In the genomic region with DNA sequence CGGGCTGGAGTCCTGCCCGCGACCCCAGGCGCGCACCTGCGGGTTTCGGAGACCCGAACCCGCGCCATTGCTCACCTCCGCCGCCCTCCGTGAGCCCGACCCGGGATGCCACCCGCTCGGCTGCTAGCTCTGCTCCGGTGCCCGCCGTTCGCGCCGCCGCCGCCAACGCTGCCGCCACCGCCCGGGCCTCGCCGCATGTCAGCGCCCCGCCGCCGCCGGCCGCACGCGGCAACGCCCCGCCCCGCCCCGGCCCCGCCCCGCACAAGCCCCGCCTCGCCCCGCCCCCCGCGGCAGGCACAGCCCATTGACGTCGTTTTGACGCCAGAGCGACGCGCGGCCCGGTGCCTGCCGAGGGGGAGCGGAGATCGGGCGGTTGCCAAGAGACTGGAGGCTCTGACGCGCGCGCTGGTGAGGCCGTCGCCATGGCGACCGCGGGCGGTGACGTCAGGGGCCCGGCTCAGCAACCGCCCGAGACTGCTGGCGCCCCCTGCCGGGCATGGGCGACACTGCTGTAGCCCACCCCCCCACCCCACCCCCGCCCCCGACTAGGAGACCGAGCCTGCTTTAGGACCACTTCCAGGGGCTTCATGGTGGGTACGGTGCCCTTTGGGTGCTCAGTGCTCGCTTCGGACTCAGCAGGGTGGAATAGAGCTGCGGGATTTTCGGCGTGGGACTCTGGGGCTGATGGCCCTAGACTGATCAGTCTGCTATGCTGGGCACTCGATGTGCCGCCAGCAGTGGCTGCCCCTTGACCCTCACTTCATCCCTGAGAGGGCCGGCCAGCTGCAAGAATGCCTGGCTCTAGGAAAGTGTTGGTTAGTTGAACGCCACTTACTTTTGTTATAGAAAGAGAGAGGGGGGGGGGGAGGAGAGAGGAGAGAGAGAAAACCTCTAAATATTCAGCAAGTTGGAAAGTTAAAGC, we compare ENCODE assay signal across 8 mouse cellular contexts. TPM values are rescaled to one million over a fixed set of nuclear protein-coding genes. Genes with fewer than 3 reads are reported as not detected.
DNase-seq lines count a peak whose midpoint lies in the region; ATAC-seq lines count a peak whose summit lies in the region.

A gene (minus strand): TSS at position 208 of the 922 bp plus-strand sequence.

- ATAC-seq in common myeloid progenitor, adult 5-6 weeks (replicated peaks; ENCODE audit: low read depth, poor library complexity, severe bottlenecking), result peak; percentile 76
- peak; percentile 89 for ATAC-seq in megakaryocyte progenitor cell, adult 5-6 weeks (replicated peaks; ENCODE audit: poor library complexity)

- peak; percentile 99 for DNase-seq in ZHBTc4 (ENCODE audit: low read depth, low spot score)
- peak; percentile 98 to 99 for DNase-seq in gastrocnemius, adult 8-10 months (ENCODE audit: low spot score in 2 of 2)
- DNase-seq in hindlimb bud, embryonic 11.5 days (ENCODE audit: extremely low spot score, low read depth, low spot score), result peak; percentile 76
- peak; percentile 92 to 96 for DNase-seq in left cerebral cortex, adult 9 months (ENCODE audit: low spot score in 2 of 2)
- DNase-seq in right cerebral cortex, postnatal 14 days, result peak; percentile 100
- peak; percentile 95 to 98 for DNase-seq in urinary bladder, postnatal 36 days (ENCODE audit: low spot score in 2 of 2)

RNA-seq across cellular contexts. Expression of the gene that starts here (rescaled TPM):
- total RNA-seq in common myeloid progenitor, adult 5-6 weeks (2017), result 21.1 and 29.5 TPM in 2 replicates
- total RNA-seq in gastrocnemius, adult 8-10 months (2022), result 10 to 100 TPM in 2 of 4 experiments, 1 to 10 TPM in 2; 7.8 to 22.8 (median 13.9) TPM
- 10.9 and 13.8 TPM in 2 replicates for total RNA-seq in megakaryocyte progenitor cell, adult 5-6 weeks (2015)
- 11.5 and 15.1 TPM in 2 replicates for total RNA-seq in megakaryocyte progenitor cell, adult 5-6 weeks (2017)

Comparison
In these comparisons a context has a peak if more than half of its experiments do, and no peak if none do; other contexts are left out.
1. Peak in every context shown above with its lines: DNase-seq and ATAC-seq.